Mouse (Mus musculus) myocyte (in vitro differentiated cells): ENCODE measurements around the gene Timm29. TPM values are rescaled to one million over a fixed set of nuclear protein-coding genes. Genes with fewer than 3 reads are reported as not detected.

ENCODE experiments used
- H3K27me3 ChIP-seq: one replicate; pipeline ENCODE4 v1.6.1; 2011; ENCODE audit not compliant: control insufficient read depth, insufficient read depth, insufficient read length
- H3K36me3 ChIP-seq: one replicate; pipeline ENCODE4 v1.6.1; 2011; ENCODE audit not compliant: control insufficient read depth, insufficient read depth
- H3K4me2 ChIP-seq: one replicate; pipeline ENCODE4 v1.6.1; 2011; ENCODE audit warnings: low read depth, control low read depth
- H3K4me3 ChIP-seq: one replicate; pipeline ENCODE4 v1.5.1; 2011; ENCODE audit warnings: mild to moderate bottlenecking, control low read depth, moderate library complexity
- H3K79me2 ChIP-seq: one replicate; pipeline ENCODE4 v1.6.1; 2011; ENCODE audit not compliant: control insufficient read depth, insufficient read depth
- H3ac ChIP-seq: one replicate; pipeline ENCODE4 v1.6.1; 2011; ENCODE audit not compliant: control insufficient read depth, insufficient read length
- CEBPB ChIP-seq: IDR thresholded peaks from 2 replicates; pipeline ENCODE4 v1.6.1; 2011; ENCODE audit warnings: mild to moderate bottlenecking, moderate library complexity; ENCODE audit not compliant: poor library complexity, insufficient read depth, severe bottlenecking
- E2F4 ChIP-seq: IDR thresholded peaks from one replicate; pipeline ENCODE4 v1.6.1; 2011; ENCODE audit warnings: mild to moderate bottlenecking, control low read depth, moderate library complexity; ENCODE audit not compliant: insufficient read depth
- MAX ChIP-seq: IDR thresholded peaks from one replicate; pipeline ENCODE4 v1.6.1; 2011; ENCODE audit warnings: low read depth, mild to moderate bottlenecking, control low read depth
- MYOD1 ChIP-seq, 3 experiments: IDR thresholded peaks; one replicate each; pipeline ENCODE4 v1.6.1; 2011; ENCODE audit warnings: control low read depth in 2 of 3, low read depth in 2 of 3, mild to moderate bottlenecking in 2 of 3, moderate library complexity in 1 of 3; ENCODE audit not compliant: insufficient read length in 2 of 3, control insufficient read depth in 1 of 3
- MYOG ChIP-seq, 3 experiments: IDR thresholded peaks; one replicate each; pipeline ENCODE4 v1.6.1; 2011; ENCODE audit warnings: control low read depth in 2 of 3, low read depth in 2 of 3, mild to moderate bottlenecking in 2 of 3; ENCODE audit not compliant: insufficient read length in 2 of 3, control insufficient read depth in 1 of 3, insufficient read depth in 1 of 3
- POLR2A ChIP-seq: IDR thresholded peaks from one replicate; pipeline ENCODE4 v1.6.1; 2011; ENCODE audit warnings: low read depth, mild to moderate bottlenecking, control low read depth, moderate library complexity; ENCODE audit not compliant: insufficient read length
- POLR2AphosphoS2 ChIP-seq: IDR thresholded peaks from one replicate; pipeline ENCODE4 v1.6.1; 2011; ENCODE audit warnings: low read depth, control low read depth; ENCODE audit not compliant: insufficient read length
- REST ChIP-seq: IDR thresholded peaks from one replicate; pipeline ENCODE4 v1.6.1; 2011; ENCODE audit warnings: mild to moderate bottlenecking, control low read depth, moderate library complexity; ENCODE audit not compliant: insufficient read depth, insufficient read length
- SRF ChIP-seq: IDR thresholded peaks from one replicate; pipeline ENCODE4 v1.6.1; 2011; ENCODE audit warnings: low read depth; ENCODE audit not compliant: control insufficient read depth, insufficient read length
- TCF12 ChIP-seq: IDR thresholded peaks from one replicate; pipeline ENCODE4 v1.6.1; 2011; ENCODE audit warnings: mild to moderate bottlenecking, control low read depth; ENCODE audit not compliant: poor library complexity, insufficient read depth, severe bottlenecking
- TCF3 ChIP-seq: IDR thresholded peaks from one replicate; pipeline ENCODE4 v1.6.1; 2011; ENCODE audit warnings: low read depth, control low read depth; ENCODE audit not compliant: insufficient read length
- USF1 ChIP-seq: IDR thresholded peaks from one replicate; pipeline ENCODE4 v1.6.1; 2011; ENCODE audit warnings: low read depth, mild to moderate bottlenecking, control low read depth, moderate library complexity
- polyA plus RNA-seq: library from polyadenylated mRNA; unstranded; fragments of >200 nt; fragmentation: generic; extraction: Trizol; gene quantifications from one replicate; pipeline ENCODE4 v1.2.1, GENCODE M21; 2012; ENCODE audit warnings: missing spikeins

Gene Timm29
- polyA plus RNA-seq, 1 experiment: 26.3 TPM

DNA sequence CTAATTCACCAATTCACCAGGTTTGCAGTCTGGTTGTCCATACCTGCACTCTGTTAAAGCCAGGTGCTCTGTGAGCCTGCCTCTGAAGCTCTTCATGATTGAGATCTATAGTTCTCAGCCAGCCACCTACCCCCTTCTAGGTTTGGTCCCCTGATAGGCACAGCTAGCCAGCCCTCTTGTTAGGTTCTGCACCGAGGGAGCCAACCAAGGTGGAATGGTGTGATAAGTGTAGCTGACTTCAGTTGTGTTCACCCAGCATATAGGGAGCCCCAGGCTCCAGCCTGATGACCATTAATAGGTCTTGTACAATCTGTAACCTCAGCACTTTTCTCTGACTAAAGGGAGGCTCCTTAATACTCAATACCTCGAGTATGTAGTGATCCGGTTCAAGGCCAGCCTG lies 7.7 kb downstream of the Timm29 start:
- no peak overlapping the region for H3K4me3 ChIP-seq
- no peak overlapping the region for H3K4me2 ChIP-seq
- peaks cover 6% of the 10 kb centered on the region for H3K36me3 ChIP-seq
- H3ac ChIP-seq: no peak overlapping the region
- H3K79me2 ChIP-seq: peaks cover 3% of the 10 kb centered on the region
- TF ChIP-seq E2F4 (no peak), POLR2A (no peak), MAX (no peak), USF1 (no peak), CEBPB (no peak), POLR2AphosphoS2 (no peak), REST (no peak), TCF12 (no peak), TCF3 (no peak), MYOD1 (IDR thresholded peaks at IDR 0.05; ENCODE audit: control insufficient read depth in 1 of 3, insufficient read length in 2 of 3, low read depth in 2 of 3) (no peak), MYOG (IDR thresholded peaks at IDR 0.05; ENCODE audit: control insufficient read depth in 1 of 3, insufficient read depth in 1 of 3, insufficient read length in 2 of 3, low read depth in 2 of 3) (no peak), SRF (no peak)
- no peaks in the 10 kb centered on the region for H3K27me3 ChIP-seq

DNA sequence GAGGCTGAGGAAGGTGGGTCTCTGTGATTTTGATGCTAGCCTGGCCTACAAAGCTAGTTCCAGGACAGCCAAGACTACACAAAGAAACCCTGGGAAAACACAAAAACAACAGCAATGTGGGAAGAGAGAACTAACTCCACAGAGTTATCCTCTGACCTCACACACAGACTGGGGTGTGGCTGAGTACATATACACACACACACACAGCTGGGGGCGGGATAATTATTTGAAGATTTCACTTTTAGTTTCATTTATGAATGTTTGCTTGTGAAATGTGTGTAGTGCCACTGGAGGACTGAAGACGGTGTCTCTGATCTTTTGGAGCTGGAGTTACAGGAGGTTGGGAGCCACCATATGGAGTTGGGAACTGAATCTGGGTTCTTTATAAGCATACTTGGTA lies 8.6 kb downstream of the Timm29 start:
- no peak overlapping the region for H3ac ChIP-seq
- no peaks in the 10 kb centered on the region for H3K27me3 ChIP-seq
- peaks cover 3% of the 10 kb centered on the region for H3K36me3 ChIP-seq
- TF ChIP-seq MYOG (IDR thresholded peaks at IDR 0.05; ENCODE audit: control insufficient read depth in 1 of 3, insufficient read depth in 1 of 3, insufficient read length in 2 of 3, low read depth in 2 of 3): no peak
- no peak for TF ChIP-seq E2F4
- TF ChIP-seq MYOD1 (IDR thresholded peaks at IDR 0.05; ENCODE audit: control insufficient read depth in 1 of 3, insufficient read length in 2 of 3, low read depth in 2 of 3): no peak
- no peak for TF ChIP-seq POLR2AphosphoS2
- TF ChIP-seq TCF3: no peak
- TF ChIP-seq SRF: no peak
- TF ChIP-seq CEBPB: no peak
- TF ChIP-seq USF1: no peak
- no peak for TF ChIP-seq REST
- H3K4me2 ChIP-seq: no peak overlapping the region
- H3K4me3 ChIP-seq: no peak overlapping the region
- H3K79me2 ChIP-seq: no peaks in the 10 kb centered on the region

DNA sequence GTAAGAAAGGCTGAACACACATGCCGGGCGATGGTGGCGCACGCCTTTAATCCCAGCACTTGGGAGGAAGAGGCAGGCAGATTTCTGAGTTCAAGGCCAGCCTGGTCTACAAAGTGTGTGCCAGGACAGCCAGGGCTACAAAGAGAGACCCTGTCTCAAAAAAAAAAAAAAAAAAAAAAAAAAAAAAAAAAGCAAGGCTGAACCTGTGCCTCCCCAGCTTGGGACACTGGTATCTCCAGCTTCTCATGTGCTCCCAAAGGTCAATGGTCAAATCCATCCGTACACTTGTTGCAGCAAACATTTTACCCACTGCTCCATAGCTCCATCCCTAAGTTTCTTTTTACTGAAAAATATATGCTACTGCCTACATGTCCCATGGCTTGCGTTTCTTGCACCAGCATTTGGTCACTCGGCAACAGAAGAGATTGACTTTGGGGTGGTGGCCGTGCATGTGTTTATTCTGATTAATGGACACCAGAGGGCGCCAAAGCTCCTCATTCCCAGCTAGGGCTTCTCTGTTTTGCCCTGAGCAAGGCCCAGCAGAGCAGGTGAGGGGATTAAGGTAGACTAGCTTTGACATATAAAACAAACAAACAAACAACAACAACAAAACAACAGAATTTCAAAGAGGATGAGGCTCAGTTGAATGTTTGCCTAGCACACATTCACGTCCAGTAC lies 9.3 kb downstream of the Timm29 start:
- no peak overlapping the region for H3ac ChIP-seq
- no peaks in the 10 kb centered on the region for H3K27me3 ChIP-seq
- no peaks in the 10 kb centered on the region for H3K36me3 ChIP-seq
- no peak overlapping the region for H3K4me2 ChIP-seq
- no peaks in the 10 kb centered on the region for H3K79me2 ChIP-seq
- TF ChIP-seq SRF (no peak), POLR2A (no peak)
- H3K4me3 ChIP-seq: no peak overlapping the region

DNA sequence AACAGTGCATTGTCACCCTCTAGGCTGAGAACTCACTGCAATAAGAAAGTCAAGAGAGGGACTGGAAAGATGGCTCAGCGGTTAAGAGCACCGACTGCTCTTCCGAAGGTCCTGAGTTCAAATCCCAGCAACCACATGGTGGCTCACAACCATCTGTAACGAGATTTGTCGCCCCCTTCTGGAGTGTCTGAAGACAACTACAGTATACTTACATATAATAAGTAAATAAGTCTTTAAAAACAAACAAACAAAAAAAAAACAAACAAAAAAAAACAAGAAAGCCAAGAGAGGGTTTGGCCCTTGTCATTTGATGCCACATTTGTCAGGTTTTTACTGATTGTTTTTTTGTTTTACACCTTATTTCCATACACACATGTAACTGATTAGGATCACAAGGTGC lies 11.6 kb downstream of the Timm29 start:
- TF ChIP-seq MYOD1 (IDR thresholded peaks at IDR 0.05; ENCODE audit: control insufficient read depth in 1 of 3, insufficient read length in 2 of 3, low read depth in 2 of 3): no peak
- TF ChIP-seq POLR2AphosphoS2: no peak
- H3K79me2 ChIP-seq: no peaks in the 10 kb centered on the region
- H3K27me3 ChIP-seq: no peaks in the 10 kb centered on the region
- H3ac ChIP-seq: no peak overlapping the region
- no peak overlapping the region for H3K4me3 ChIP-seq
- H3K4me2 ChIP-seq: no peak overlapping the region
- no peaks in the 10 kb centered on the region for H3K36me3 ChIP-seq

DNA sequence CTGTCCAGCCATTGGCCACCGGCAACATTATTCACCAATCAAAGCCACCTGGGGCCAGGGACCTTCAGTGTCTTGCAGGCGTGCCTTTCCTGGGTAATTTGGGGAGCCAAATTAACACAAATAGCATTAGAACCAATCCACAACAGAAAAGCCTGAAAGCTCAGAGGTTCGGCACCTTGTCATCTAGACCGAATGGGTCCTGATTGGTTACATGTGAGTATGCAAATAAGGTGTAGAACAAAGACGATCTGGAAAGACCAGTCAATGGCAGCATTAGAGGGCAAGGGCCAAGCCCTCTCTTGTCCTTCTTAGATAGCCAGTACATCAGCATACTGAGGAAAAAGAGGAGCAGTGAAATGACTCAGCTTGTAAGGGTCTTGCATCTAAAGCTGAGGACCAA lies 13.3 kb downstream of the Timm29 start:
- Histone ChIP-seq H3K79me2 (no peaks in the 10 kb centered on the region), H3K4me2 (no peak overlapping the region), H3K27me3 (no peaks in the 10 kb centered on the region), H3K36me3 (no peaks in the 10 kb centered on the region), H3ac (no peak overlapping the region), H3K4me3 (no peak overlapping the region)
- TF ChIP-seq CEBPB (no peak), USF1 (no peak), POLR2A (no peak), POLR2AphosphoS2 (no peak), MAX (no peak), MYOG (IDR thresholded peaks at IDR 0.05; ENCODE audit: control insufficient read depth in 1 of 3, insufficient read depth in 1 of 3, insufficient read length in 2 of 3, low read depth in 2 of 3) (no peak), TCF12 (no peak), MYOD1 (IDR thresholded peaks at IDR 0.05; ENCODE audit: control insufficient read depth in 1 of 3, insufficient read length in 2 of 3, low read depth in 2 of 3) (no peak), E2F4 (no peak), SRF (no peak)
